In the genomic region with DNA sequence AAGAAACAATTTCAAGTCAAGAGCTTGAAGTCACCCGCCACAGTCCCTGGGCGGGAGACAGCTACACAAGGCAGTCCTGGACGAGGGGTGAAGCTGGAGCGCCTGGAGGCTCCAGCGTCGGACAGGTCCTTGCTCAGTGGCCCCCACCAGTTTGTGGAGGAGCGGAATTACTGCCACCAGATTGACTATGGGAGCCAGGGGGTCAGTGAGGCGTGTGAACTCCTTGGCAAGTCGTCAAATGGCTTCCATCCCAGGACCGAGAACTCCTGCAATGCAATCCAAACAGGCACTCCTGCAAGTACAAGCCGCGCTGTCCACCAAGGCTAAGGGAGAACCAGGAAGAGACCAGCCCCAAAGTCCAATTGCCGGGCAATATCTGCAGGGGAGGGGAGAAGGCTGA, we compare ENCODE assay signal across 9 mouse cellular contexts. TPM values are rescaled to one million over a fixed set of nuclear protein-coding genes. Genes with fewer than 3 reads are reported as not detected.
DNase-seq lines count a peak whose midpoint lies in the region.
"Had no signal": no experiment of that assay in that cellular context is flagged by ENCODE, and none has a peak within 500 bp of the region (broad histone marks: within the 10 kb centered on the region; RNA-seq: fewer than 3 reads in every experiment).

No protein-coding gene starts in this region.

- intact Hi-C loops in left cerebral cortex, postnatal 4 days (cut with DNase I) = loop anchor here (10.0 kb wide), 1 partner anchor 1364 kb away; a partner anchor contains a TSS

- DNase-seq in adrenal gland, postnatal 10 days = peak; percentile 45
- no peak for DNase-seq in adrenal gland, adult 18-20 months (ENCODE audit: low spot score in 2 of 2)
- peak; percentile 88 for DNase-seq in left cerebral cortex, postnatal 4 days
- no peak for DNase-seq in left cerebral cortex, adult 18-20 months (ENCODE audit: low spot score in 2 of 2)
- DNase-seq in cerebellum, adult 18-20 months = peak; percentile 47 to 67
- peak; percentile 87 to 90 for DNase-seq in kidney, postnatal 25 days
- DNase-seq in embryo, embryonic 11 days = no peak
- no peak for DNase-seq in heart, adult 8-10 months (ENCODE audit: low spot score)

RNA-seq across cellular contexts. Expression of a gene that starts 45.3 kb away (rescaled TPM):
- under 1 TPM; 0.30 to 0.51 TPM for total RNA-seq in adrenal gland, postnatal 10 days (2021)
- total RNA-seq in adrenal gland, adult 18-20 months (2021) = under 1 TPM in 1 of 2 experiments, not detected in 1; 0.29 TPM
- total RNA-seq in left cerebral cortex, postnatal 4 days (2021) = not detected
- not detected for total RNA-seq in left cerebral cortex, adult 18-20 months (2021)
- total RNA-seq in heart, adult 8-10 months (2022) = 1 to 10 TPM in 3 of 4 experiments, under 1 TPM in 1; 0.87 to 2.5 (median 1.8) TPM
- total RNA-seq: gastrocnemius, postnatal 4 days had no signal

Comparison
In these comparisons a context has a peak if more than half of its experiments do, and no peak if none do; other contexts are left out.
1. DNase-seq: peak in adrenal gland, postnatal 10 days (single experiment), left cerebral cortex, postnatal 4 days (single experiment), cerebellum, adult 18-20 months (2 of 2) and kidney, postnatal 25 days (2 of 2); none in adrenal gland, adult 18-20 months (0 of 2), left cerebral cortex, adult 18-20 months (0 of 2), embryo, embryonic 11 days (single experiment) and heart, adult 8-10 months (single experiment).